Mouse (Mus musculus) kidney, postnatal 14 days (tissue): Measurements from ENCODE around the gene Zfp750.

Experiments used
- DNase-seq: peaks from one replicate; pipeline ENCODE4 v3.0.0; 2022; ENCODE audit warnings: mixed read lengths

The Zfp750 gene

DNA sequence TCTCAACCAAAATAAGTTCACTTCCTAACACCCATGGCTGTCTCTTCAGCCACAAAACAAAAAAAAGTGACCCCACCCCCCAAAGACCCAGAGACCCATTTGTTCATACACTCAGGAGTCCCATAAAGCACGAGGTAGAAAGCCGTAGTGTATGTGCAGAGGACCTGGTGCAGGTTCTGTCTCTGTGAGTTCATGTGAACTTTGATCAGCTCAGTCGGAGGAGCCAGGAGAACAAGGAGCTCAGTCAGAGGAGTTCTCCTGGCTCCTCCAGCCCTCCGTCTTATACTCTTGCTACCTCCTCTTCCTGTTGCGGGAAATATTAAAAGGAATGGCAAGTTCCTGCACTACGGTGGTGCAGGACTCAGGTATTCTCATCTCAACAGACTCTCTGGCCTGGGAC, 51.7 kb downstream of the Zfp750 start:
- DNase-seq = no peak
